Mouse (Mus musculus) hindbrain, embryonic 13.5 days (tissue): ENCODE measurements at regions not wholly inside any gene's neighbourhood (a gene's known extent, or its start where the extent isn't known, plus 50 kb on each side); places are given as distances from the start of the nearest gene placed in this dataset.
"Not testable (repeated sequence)": the region's sequence is repeated elsewhere in the genome, so short reads cannot be mapped to it uniquely, and the experiment has no call there.

Experiments used
- ATAC-seq: fragments of 200-750 bp; cut with Nextera tagmentation; 2 replicates; pipeline ENCODE4 v1.8.0; 2017; ENCODE audit warnings: moderate TSS enrichment; ENCODE audit not compliant: low FRiP score
- H3K27ac ChIP-seq: fragments of 300-500 bp; sonication (generic); 2 replicates; pipeline ENCODE4 v1.5.1; 2015; ENCODE audit warnings: inconsistent platforms, mild to moderate bottlenecking, moderate library complexity
- H3K27me3 ChIP-seq: fragments of 300-500 bp; sonication (generic); 2 replicates; pipeline ENCODE4 v1.6.1; 2015; ENCODE audit warnings: mild to moderate bottlenecking, inconsistent platforms
- H3K36me3 ChIP-seq: fragments of 300-500 bp; sonication (generic); 2 replicates; pipeline ENCODE4 v1.6.1; 2015; ENCODE audit warnings: mild to moderate bottlenecking, inconsistent platforms
- H3K4me1 ChIP-seq: fragments of 300-500 bp; sonication (generic); replicated peaks from 2 replicates; pipeline ENCODE4 v1.6.1; 2015; ENCODE audit warnings: inconsistent platforms
- H3K4me2 ChIP-seq: fragments of 300-500 bp; sonication (generic); 2 replicates; pipeline ENCODE4 v1.6.1; 2015; ENCODE audit warnings: inconsistent platforms, mild to moderate bottlenecking, moderate library complexity
- H3K4me3 ChIP-seq: fragments of 300-500 bp; sonication (generic); 2 replicates; pipeline ENCODE4 v1.5.1; 2015; ENCODE audit warnings: mild to moderate bottlenecking, inconsistent platforms
- H3K9ac ChIP-seq: fragments of 300-500 bp; sonication (generic); 2 replicates; pipeline ENCODE4 v1.6.1; 2015; ENCODE audit warnings: mild to moderate bottlenecking, inconsistent platforms
- H3K9me3 ChIP-seq: fragments of 300-500 bp; sonication (generic); 2 replicates; pipeline ENCODE4 v1.6.1; 2016; ENCODE audit warnings: inconsistent platforms
- WGBS: fragments of 180-500 bp; shearing (Covaris S2); methylation state at CpG from one replicate; pipeline ENCODE4 v1.1.7; 2015; 5-methylcytosine and 5-hydroxymethylcytosine counted together

DNA sequence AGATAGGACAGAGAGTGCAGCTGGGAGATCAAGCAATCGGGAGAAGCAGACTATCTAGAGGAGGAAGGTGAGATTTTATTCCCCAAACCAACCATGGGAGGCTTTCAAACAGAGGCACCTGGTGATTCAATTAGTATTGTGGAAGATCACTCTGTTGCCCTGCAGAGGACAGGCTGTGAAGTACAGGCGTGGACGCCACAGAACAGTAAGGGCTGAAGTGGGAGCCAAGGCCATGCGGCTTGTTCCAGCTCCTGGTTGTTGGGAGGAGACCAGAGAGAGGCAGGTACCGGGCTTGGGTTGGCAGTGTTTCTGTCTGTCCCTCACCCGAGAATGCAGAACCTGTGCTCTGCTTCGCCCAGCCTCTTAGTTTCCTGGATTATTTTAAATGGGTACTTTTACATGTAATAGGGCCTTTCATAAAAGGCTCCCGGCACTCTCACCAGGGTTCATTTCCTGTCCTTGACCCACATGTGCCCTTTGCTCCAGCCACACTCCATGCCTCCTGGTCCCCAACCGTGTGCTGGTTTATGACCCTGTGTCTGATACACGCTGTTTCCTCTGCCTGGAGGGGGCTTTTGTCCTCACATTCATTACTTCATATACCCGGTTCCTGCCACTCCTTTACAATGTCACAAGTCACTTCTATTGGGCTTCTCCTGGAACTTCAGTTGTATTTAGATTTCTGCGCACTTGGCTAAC, 58.3 kb downstream of the Vcpkmt start:
- Histone ChIP-seq H3K9ac (no peak overlapping the region), H3K4me1 (no peaks in the 10 kb centered on the region), H3K9me3 (no peaks in the 10 kb centered on the region), H3K4me3 (no peak overlapping the region), H3K36me3 (no peaks in the 10 kb centered on the region), H3K27me3 (no peaks in the 10 kb centered on the region), H3K4me2 (no peak overlapping the region), H3K27ac (no peak overlapping the region)
- WGBS: 74% methylated on average over 12 of the region's 12 CpGs
- ATAC-seq: no peak

DNA sequence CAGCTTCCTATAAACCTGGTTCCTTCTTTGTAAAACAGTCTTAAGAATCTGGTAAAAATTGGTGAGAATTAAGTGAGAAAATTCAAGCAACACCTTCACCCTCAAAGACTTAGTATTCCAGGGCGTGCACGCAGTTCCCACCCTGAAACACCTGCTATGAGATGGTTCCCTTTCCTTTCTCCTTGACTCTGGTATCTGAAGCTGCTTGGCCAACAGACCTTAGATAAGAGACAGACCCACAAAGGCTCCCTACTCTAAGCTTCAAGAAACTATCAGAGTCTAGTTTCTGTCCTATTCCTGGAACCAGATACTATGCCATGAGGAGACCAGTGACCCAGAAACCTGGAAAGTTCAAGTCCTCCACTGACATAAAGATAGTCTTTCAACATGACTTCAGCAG, 63.0 kb downstream of the Vcpkmt start:
- Histone ChIP-seq H3K9me3 (no peaks in the 10 kb centered on the region), H3K27ac (no peak overlapping the region), H3K4me3 (no peak overlapping the region), H3K4me2 (no peak overlapping the region), H3K36me3 (no peaks in the 10 kb centered on the region), H3K9ac (no peak overlapping the region), H3K4me1 (no peaks in the 10 kb centered on the region), H3K27me3 (no peaks in the 10 kb centered on the region; the same call in 1 of the 2 replicates)
- WGBS: 97% methylated on average over 2 of the region's 2 CpGs
- no peak for ATAC-seq

DNA sequence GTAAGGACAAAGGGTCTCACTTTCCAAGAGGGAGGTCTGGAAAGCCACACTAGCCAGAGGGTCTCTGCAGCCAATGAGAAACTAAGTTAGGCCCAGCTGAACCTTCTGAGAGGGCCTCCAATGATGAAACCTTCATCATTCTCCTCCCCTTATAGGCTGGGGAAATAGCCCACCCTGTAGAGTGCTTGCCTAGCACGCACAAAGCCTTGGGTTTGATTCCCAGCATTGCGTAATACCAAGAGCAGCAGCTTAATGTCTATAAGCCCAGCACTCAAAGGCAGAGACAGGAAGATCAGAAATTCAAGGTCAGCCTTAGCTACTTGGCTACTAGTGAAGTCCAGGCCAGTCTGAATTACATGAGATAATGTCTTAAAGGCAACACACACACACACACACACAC, 63.8 kb downstream of the Vcpkmt start:
- Histone ChIP-seq H3K4me1 (no peaks in the 10 kb centered on the region), H3K4me3 (no peak overlapping the region), H3K9me3 (no peaks in the 10 kb centered on the region), H3K27ac (no peak overlapping the region), H3K27me3 (no peaks in the 10 kb centered on the region; the same call in 1 of the 2 replicates), H3K9ac (no peak overlapping the region), H3K36me3 (no peaks in the 10 kb centered on the region), H3K4me2 (no peak overlapping the region)
- 92% methylated on average over 2 of the region's 2 CpGs for WGBS
- ATAC-seq: no peak

DNA sequence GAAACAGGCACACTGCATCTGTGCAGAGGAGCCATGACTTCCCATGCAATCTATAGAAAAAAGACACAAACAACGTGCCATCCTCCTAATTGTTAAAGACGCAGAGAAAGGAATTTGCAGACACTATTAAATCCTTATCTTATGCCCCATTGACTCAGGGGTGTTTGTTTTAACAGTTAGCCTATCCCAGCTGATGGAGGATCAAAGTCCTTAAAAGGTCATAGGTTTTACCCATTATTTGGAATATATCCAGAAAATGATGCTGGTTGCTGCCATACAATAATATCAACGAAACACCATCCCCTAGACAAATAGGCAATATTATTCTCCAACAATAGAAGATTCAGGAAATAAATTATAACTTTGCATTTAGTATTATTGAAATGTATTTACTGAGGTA, 65.2 kb downstream of the Vcpkmt start:
- Histone ChIP-seq H3K9me3 (no peaks in the 10 kb centered on the region), H3K4me1 (no peaks in the 10 kb centered on the region), H3K27me3 (no peaks in the 10 kb centered on the region; the same call in 1 of the 2 replicates), H3K9ac (no peak overlapping the region), H3K36me3 (no peaks in the 10 kb centered on the region), H3K4me2 (no peak overlapping the region), H3K4me3 (no peak overlapping the region), H3K27ac (no peak overlapping the region)
- no peak for ATAC-seq
- 77% methylated on average over 3 of the region's 3 CpGs for WGBS

DNA sequence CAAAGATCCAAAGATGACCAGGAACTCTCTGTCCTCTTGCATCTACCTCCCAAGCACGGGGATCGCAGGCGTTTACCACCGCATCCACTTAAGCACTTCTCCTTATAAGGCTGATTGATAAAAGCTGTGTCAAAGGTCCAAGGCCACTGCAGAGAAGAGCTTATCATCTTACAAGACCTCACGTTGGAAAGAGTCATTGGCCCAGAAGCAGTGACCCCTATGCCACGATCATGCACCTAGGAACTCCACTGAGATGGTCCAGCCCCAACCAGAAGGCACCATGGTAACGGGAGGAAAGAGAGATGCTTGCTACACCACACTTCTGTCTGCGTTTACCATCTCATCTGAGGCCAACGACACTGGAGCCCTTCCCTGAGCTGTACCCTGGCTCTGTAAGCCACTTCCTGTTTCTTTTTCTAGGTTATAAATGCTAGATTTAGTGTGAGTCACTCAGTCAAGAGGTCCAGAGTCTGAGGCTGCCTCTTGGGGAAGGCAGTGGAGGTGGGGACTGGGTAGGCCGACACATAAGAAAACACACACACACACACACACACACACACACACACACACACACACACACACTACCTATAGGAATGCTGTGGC, 66.4 kb downstream of the Vcpkmt start:
- no peak overlapping the region for H3K4me2 ChIP-seq
- no peak overlapping the region for H3K4me3 ChIP-seq
- peaks cover 5% of the 10 kb centered on the region for H3K27me3 ChIP-seq
- ATAC-seq: no peak
- H3K9me3 ChIP-seq: no peaks in the 10 kb centered on the region
- no peak overlapping the region for H3K27ac ChIP-seq
- H3K9ac ChIP-seq: no peak overlapping the region
- H3K36me3 ChIP-seq: no peaks in the 10 kb centered on the region
- H3K4me1 ChIP-seq: no peaks in the 10 kb centered on the region
- WGBS: 83% methylated on average over 10 of the region's 10 CpGs

DNA sequence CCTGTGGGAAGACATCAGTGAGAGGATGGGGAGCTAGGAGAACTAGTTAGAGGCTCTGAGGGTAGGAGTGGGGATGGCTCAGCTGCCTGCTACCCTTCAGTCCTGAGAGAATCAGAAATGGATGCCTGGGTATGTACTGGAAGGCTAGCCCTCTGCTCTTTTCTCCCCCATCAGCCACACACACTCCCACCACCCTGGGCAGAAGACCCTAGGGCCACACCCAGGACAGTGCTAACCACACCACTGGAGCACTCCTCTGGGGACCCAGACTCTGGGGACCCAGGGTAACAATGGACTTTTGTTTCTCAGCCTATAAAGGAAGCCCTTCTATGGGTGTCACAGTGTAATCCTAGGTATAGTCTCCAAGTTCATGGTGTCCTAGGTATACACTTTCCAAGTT, 67.0 kb downstream of the Vcpkmt start:
- ATAC-seq: no peak
- Histone ChIP-seq H3K9me3 (no peaks in the 10 kb centered on the region), H3K4me1 (no peaks in the 10 kb centered on the region), H3K27ac (no peak overlapping the region), H3K4me3 (no peak overlapping the region), H3K27me3 (peaks cover 5% of the 10 kb centered on the region), H3K9ac (no peak overlapping the region), H3K4me2 (no peak overlapping the region), H3K36me3 (no peaks in the 10 kb centered on the region)

DNA sequence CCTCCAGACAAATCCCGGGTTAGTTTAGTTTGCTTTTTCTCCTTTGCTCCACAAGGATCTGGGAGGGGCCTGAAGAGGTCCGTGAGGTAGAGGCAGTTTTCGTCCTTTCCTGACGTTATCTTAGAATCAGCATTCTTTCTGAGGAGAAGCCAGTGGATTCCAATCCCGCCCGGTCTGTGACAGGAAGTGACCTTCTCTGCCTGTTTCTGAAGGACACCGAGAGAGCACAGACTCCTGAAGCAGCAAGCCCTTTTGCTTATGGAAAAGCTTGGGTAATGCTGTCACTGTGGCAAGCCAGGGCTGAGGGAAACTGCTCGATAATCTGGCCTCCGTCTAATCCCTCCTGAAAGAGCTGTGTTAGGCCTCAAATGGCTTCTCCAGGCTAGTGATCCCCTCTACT, 67.7 kb downstream of the Vcpkmt start:
- no peaks in the 10 kb centered on the region for H3K9me3 ChIP-seq
- H3K4me1 ChIP-seq: no peaks in the 10 kb centered on the region
- no peak for ATAC-seq
- 80% methylated on average over 9 of the region's 9 CpGs for WGBS
- H3K27ac ChIP-seq: no peak overlapping the region
- H3K36me3 ChIP-seq: no peaks in the 10 kb centered on the region
- no peak overlapping the region for H3K9ac ChIP-seq
- H3K4me2 ChIP-seq: no peak overlapping the region
- H3K4me3 ChIP-seq: no peak overlapping the region
- peaks cover 8% of the 10 kb centered on the region for H3K27me3 ChIP-seq

DNA sequence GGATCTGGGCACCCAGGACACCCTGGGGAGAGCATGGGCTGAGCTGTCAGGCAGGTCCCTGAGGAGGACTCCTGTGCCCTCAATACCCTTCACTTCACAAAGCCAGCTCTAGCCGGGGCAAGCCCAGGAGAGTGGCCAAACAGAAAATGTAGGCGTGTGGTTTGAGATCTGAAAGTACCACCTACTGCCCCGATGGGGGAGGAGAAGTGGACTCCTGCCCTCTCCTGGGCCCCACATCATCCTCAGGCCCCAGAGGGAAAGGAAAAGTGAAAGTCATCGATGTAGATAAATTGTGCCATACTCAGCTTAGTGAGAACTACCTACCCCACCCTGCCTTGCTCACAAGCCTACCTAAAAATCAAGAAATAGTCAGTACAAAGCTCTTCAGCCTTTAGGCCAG, 69.7 kb downstream of the Vcpkmt start:
- Histone ChIP-seq H3K27ac (no peak overlapping the region), H3K4me2 (no peak overlapping the region), H3K9ac (no peak overlapping the region), H3K27me3 (peaks cover 17% of the 10 kb centered on the region; the same call in 1 of the 2 replicates), H3K4me1 (no peaks in the 10 kb centered on the region), H3K4me3 (no peak overlapping the region), H3K9me3 (no peaks in the 10 kb centered on the region), H3K36me3 (no peaks in the 10 kb centered on the region)
- 65% methylated on average over 4 of the region's 4 CpGs for WGBS
- ATAC-seq: no peak

DNA sequence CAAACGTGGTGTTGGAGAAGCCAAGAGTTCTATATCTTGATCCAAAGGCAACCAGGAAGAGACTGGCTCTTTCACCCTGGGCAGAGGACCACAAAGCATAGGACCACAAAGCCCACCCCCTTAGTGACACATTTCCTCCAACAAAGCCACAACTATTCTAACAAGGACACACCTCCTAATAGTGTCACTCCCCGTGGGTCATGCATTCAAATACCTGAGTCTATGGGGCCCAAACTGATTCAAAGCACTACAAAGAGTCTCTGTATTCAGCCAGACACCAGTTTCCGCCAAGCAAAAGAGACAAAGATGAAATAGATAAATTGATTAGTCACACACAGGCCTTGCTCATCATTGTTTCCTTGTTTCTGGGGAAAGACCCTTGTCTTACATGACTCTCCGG, 72.1 kb downstream of the Vcpkmt start:
- H3K9me3 ChIP-seq: no peaks in the 10 kb centered on the region
- no peak overlapping the region for H3K4me3 ChIP-seq
- H3K27me3 ChIP-seq: peaks cover 21% of the 10 kb centered on the region; the same call in 1 of the 2 replicates
- no peak for ATAC-seq
- H3K36me3 ChIP-seq: no peaks in the 10 kb centered on the region
- H3K4me2 ChIP-seq: no peak overlapping the region
- no peak overlapping the region for H3K9ac ChIP-seq
- 9% methylated on average over 4 of the region's 4 CpGs for WGBS
- H3K27ac ChIP-seq: no peak overlapping the region
- H3K4me1 ChIP-seq: no peaks in the 10 kb centered on the region

DNA sequence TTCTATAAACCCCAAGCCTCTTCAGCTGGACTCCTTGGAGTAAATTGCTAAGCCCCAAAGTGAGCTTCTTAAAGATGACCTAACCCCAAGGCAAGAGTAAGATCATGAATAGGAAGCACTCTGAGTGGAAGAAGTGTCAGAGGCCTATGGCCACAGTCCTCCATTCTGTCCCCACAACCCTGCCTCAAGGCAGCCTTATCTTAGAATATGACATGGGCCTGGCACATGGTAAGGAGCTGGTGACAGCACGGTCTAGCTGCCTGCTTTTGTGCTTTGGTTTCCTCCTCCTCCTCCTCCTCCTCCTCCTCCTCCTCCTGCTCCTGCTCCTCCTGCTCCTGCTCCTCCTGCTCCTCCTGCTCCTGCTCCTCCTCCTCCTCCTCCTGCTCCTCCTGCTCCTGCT, 73.6 kb downstream of the Vcpkmt start:
- H3K27ac ChIP-seq, H3K9me3 ChIP-seq, H3K9ac ChIP-seq, H3K4me2 ChIP-seq, H3K36me3 ChIP-seq, H3K4me1 ChIP-seq, ATAC-seq, H3K4me3 ChIP-seq: not testable (repeated sequence)
- H3K27me3 ChIP-seq: peaks cover 21% of the 10 kb centered on the region; the same call in 1 of the 2 replicates
- 82% methylated on average over 1 of the region's 1 CpGs for WGBS

DNA sequence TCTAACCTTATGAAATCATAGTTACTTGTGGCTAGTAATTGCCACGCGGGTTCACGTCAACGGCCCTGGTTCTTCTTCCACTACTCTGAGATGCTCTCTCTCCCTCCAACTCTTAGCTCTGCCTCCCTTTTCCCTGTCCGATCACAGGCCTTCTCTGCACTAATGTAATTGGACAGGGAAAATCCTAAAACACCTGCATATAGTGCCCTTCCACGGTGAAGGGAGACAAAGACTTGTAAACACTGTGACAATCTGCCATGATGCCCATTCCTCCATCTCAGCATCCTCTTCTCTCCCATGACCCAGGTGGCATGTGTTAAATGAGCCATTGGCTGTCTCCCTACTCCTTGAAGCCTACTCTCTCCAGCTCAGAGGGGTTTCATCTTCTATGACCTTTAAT, 74.9 kb downstream of the Vcpkmt start:
- no peak overlapping the region for H3K27ac ChIP-seq
- no peaks in the 10 kb centered on the region for H3K9me3 ChIP-seq
- no peak overlapping the region for H3K4me3 ChIP-seq
- H3K9ac ChIP-seq: no peak overlapping the region
- no peak overlapping the region for H3K4me2 ChIP-seq
- WGBS: 93% methylated on average over 6 of the region's 6 CpGs
- ATAC-seq: no peak
- peaks cover 21% of the 10 kb centered on the region; the same call in 1 of the 2 replicates for H3K27me3 ChIP-seq
- H3K36me3 ChIP-seq: no peaks in the 10 kb centered on the region
- peaks cover 2% of the 10 kb centered on the region for H3K4me1 ChIP-seq

DNA sequence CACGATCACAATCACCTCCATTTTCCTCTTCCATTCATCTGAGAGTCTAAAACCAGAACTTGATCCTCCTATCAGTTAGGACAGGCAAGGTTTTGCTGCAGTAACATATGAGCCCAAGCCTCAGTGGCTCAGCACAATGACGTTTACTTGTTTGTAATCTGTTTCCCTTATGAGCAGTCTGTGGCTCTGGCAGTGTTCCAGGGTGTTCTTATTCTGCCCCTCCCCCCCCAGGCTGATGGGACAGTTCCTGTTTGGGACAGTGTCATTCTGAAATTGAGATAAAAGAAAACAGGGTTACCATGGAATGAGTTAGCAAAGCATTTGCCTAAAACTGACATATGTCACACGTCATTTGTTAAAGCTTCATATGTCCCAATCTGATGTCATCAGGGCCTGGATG, 75.5 kb downstream of the Vcpkmt start:
- H3K4me1 ChIP-seq: peaks cover 8% of the 10 kb centered on the region
- 76% methylated on average over 3 of the region's 3 CpGs for WGBS
- ATAC-seq: no peak

DNA sequence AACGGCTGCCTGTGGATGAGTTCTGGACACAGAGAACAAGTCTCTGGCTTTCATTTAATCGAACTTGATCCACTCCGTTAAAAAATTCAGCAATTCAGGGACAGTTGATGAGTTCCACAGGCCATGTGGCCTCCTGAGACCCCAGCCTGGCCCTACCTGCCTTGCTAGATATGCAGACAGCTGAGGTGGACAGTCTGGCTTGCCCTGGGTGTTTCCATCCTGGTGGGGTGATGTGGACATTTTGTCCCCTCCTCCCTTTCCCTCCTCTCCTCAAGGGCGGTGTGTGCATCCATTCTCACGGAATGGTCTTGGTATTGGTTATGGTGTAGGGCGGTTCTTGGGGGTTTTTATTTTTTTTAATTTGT, 80.1 kb downstream of the Vcpkmt start:
- no peak overlapping the region for H3K4me3 ChIP-seq
- no peaks in the 10 kb centered on the region for H3K27me3 ChIP-seq
- 72% methylated on average over 6 of the region's 6 CpGs for WGBS
- no peak for ATAC-seq
- peak overlapping the region; percentile 87 for H3K27ac ChIP-seq
- peaks cover 22% of the 10 kb centered on the region for H3K4me1 ChIP-seq
- peak overlapping the region; percentile 37 for H3K4me2 ChIP-seq
- no peaks in the 10 kb centered on the region for H3K36me3 ChIP-seq
- H3K9ac ChIP-seq: peak overlapping the region; percentile 51; the same call in 1 of the 2 replicates
- no peaks in the 10 kb centered on the region for H3K9me3 ChIP-seq

More for the DNA sequence above, 75.5 kb downstream of the Vcpkmt start:
- Histone ChIP-seq H3K36me3 (no peaks in the 10 kb centered on the region), H3K27ac (no peak overlapping the region), H3K9me3 (no peaks in the 10 kb centered on the region), H3K9ac (no peak overlapping the region), H3K4me2 (no peak overlapping the region), H3K4me3 (no peak overlapping the region), H3K27me3 (peaks cover 21% of the 10 kb centered on the region; the same call in 1 of the 2 replicates)
